ENCODE assay signal across 19 mouse cellular contexts in genomic region chr1:154794518-154794951, GRCm38 (mm10).
DNase-seq lines count a peak whose midpoint lies in the region; ATAC-seq and TF ChIP-seq lines count a peak whose summit lies in the region.
"Had no signal": no experiment of that assay in that cellular context is flagged by ENCODE, and none has a peak within 500 bp of the region (broad histone marks: within the 10 kb centered on the region; RNA-seq: fewer than 3 reads in every experiment).

No protein-coding gene starts in this region.

- no peak for TF ChIP-seq POLR2A in cerebellum, adult 2 months (IDR thresholded peaks at IDR 0.05; ENCODE audit: borderline replicate concordance, insufficient read depth, low read length)

- no peak overlapping the region for H3K4me3 ChIP-seq in cerebellum, adult 2 months (replicated peaks; ENCODE audit: insufficient read depth, low read depth, low read length)
- H3K4me3 ChIP-seq: embryonic facial prominence, embryonic 13.5 days; hindbrain, embryonic 12.5 days; limb, embryonic 15.5 days; lung, embryonic 15.5 days; midbrain, embryonic 10.5 days; myocyte had no signal

- H3K4me1 ChIP-seq in cerebellum, adult 2 months (ENCODE audit: control insufficient read depth, insufficient read depth, low read length) = peaks cover 38% of the 10 kb centered on the region
- H3K4me1 ChIP-seq: lung, embryonic 15.5 days; midbrain, embryonic 10.5 days had no signal

- peak; percentile 21 to 27 for DNase-seq in cerebellum, postnatal 10 days
- no peak for DNase-seq in cerebellum, adult 2 months
- peak; percentile 32 to 54 for DNase-seq in spleen, postnatal 36 days (ENCODE audit: low spot score in 2 of 2)
- DNase-seq in spleen, postnatal 4 days (ENCODE audit: low spot score in 2 of 2) = no peak
- peak; percentile 46 for DNase-seq in naive thymus-derived CD4-positive, alpha-beta T cell, adult 2 months (ENCODE audit: low read depth)
- DNase-seq in gastrocnemius, adult 8-10 months (ENCODE audit: low spot score in 2 of 2) = no peak
- DNase-seq in adrenal gland, adult 2 months = no peak
- DNase-seq: adrenal gland, postnatal 25 days; cerebellum, postnatal 36 days; gastrocnemius, postnatal 36 days; kidney, postnatal 14 days had no signal

- no peak overlapping the region for H3K27ac ChIP-seq in cerebellum, adult 2 months (ENCODE audit: insufficient read depth, low read length)
- H3K27ac ChIP-seq: embryonic facial prominence, embryonic 13.5 days; hindbrain, embryonic 12.5 days; limb, embryonic 15.5 days; lung, embryonic 15.5 days; midbrain, embryonic 10.5 days had no signal

- H3K27me3 ChIP-seq in cerebellum, adult 2 months (ENCODE audit: control insufficient read depth, insufficient read depth, low read length) = no peaks in the 10 kb centered on the region
- H3K27me3 ChIP-seq: embryonic facial prominence, embryonic 13.5 days; limb, embryonic 15.5 days; lung, embryonic 15.5 days had no signal

- no peak for TF ChIP-seq CTCF in cerebellum, adult 2 months (IDR thresholded peaks at IDR 0.05; ENCODE audit: borderline replicate concordance, insufficient read depth, low read depth, low read length)

- peak; percentile 73 for ATAC-seq in common myeloid progenitor, adult 5-6 weeks (replicated peaks; ENCODE audit: low read depth, poor library complexity, severe bottlenecking)
- ATAC-seq: intestine, postnatal 0 days had no signal

- WGBS in cerebellum, adult 2 months = 90% methylated on average over 8 of the region's 8 CpGs

Comparison
In these comparisons a context has a peak if more than half of its experiments do, and no peak if none do; other contexts are left out.
1. DNase-seq: peak in cerebellum, postnatal 10 days (2 of 2), spleen, postnatal 36 days (2 of 2) and naive thymus-derived CD4-positive, alpha-beta T cell, adult 2 months (single experiment); none in cerebellum, adult 2 months (0 of 2), spleen, postnatal 4 days (0 of 2), gastrocnemius, adult 8-10 months (0 of 2) and adrenal gland, adult 2 months (single experiment).